ENCODE assay signal across 19 mouse cellular contexts in genomic region chr9:54745740-54746370, GRCm38 (mm10). TPM values are rescaled to one million over a fixed set of nuclear protein-coding genes. Genes with fewer than 3 reads are reported as not detected.
A peak's percentile ranks its signal among the peaks of the same experiment; 100 is the strongest.
DNase-seq lines count a peak whose midpoint lies in the region; ATAC-seq and TF ChIP-seq lines count a peak whose summit lies in the region.
"Had no signal": no experiment of that assay in that cellular context is flagged by ENCODE, and none has a peak within 500 bp of the region (broad histone marks: within the 10 kb centered on the region; RNA-seq: fewer than 3 reads in every experiment).

No protein-coding gene starts in this region.

- no peaks in the 10 kb centered on the region for H3K36me3 ChIP-seq in forebrain, embryonic 10.5 days (replicated peaks)
- no peaks in the 10 kb centered on the region for H3K36me3 ChIP-seq in forebrain, embryonic 16.5 days (ENCODE audit: control insufficient read depth, insufficient read depth)
- H3K36me3 ChIP-seq in neural tube, embryonic 15.5 days, result no peaks in the 10 kb centered on the region
- H3K36me3 ChIP-seq in hindbrain, postnatal 0 days (ENCODE audit: insufficient read depth, low read length), result no peaks in the 10 kb centered on the region
- H3K36me3 ChIP-seq in stomach, embryonic 16.5 days (ENCODE audit: control insufficient read depth, insufficient read depth, low read length), result no peaks in the 10 kb centered on the region
- H3K36me3 ChIP-seq: embryonic facial prominence, embryonic 13.5 days; liver, embryonic 12.5 days had no signal

- H3K4me3 ChIP-seq in forebrain, embryonic 10.5 days, result no peak overlapping the region
- no peak overlapping the region for H3K4me3 ChIP-seq in forebrain, embryonic 16.5 days (replicated peaks; ENCODE audit: low read length)
- H3K4me3 ChIP-seq in neural tube, embryonic 15.5 days (replicated peaks), result no peak overlapping the region
- H3K4me3 ChIP-seq in hindbrain, postnatal 0 days (ENCODE audit: low read length), result no peak overlapping the region
- no peak overlapping the region for H3K4me3 ChIP-seq in stomach, embryonic 16.5 days (replicated peaks; ENCODE audit: low read length)
- H3K4me3 ChIP-seq: embryonic facial prominence, embryonic 13.5 days; layer of hippocampus, adult 2 months; liver, embryonic 12.5 days had no signal

- H3K9ac ChIP-seq in forebrain, embryonic 16.5 days (replicated peaks; ENCODE audit: low read depth, low read length), result no peak overlapping the region
- no peak overlapping the region for H3K9ac ChIP-seq in neural tube, embryonic 15.5 days (replicated peaks)
- no peak overlapping the region for H3K9ac ChIP-seq in hindbrain, postnatal 0 days (replicated peaks; ENCODE audit: low read length)
- H3K9ac ChIP-seq in stomach, embryonic 16.5 days (ENCODE audit: low read length), result no peak overlapping the region
- H3K9ac ChIP-seq: embryonic facial prominence, embryonic 13.5 days; liver, embryonic 12.5 days had no signal

- TF ChIP-seq CTCF in hindbrain, postnatal 0 days (IDR thresholded peaks at IDR 0.05; ENCODE audit: low read depth), result no peak

- 60% methylated on average over 13 of the region's 13 CpGs for WGBS in forebrain, embryonic 10.5 days
- WGBS in forebrain, embryonic 16.5 days, result 53% methylated on average over 13 of the region's 13 CpGs
- 9% methylated on average over 13 of the region's 13 CpGs for WGBS in neural tube, embryonic 15.5 days
- WGBS in hindbrain, postnatal 0 days, result 29% methylated on average over 13 of the region's 13 CpGs
- 37% methylated on average over 13 of the region's 13 CpGs for WGBS in stomach, embryonic 16.5 days

- no peaks in the 10 kb centered on the region for H3K9me3 ChIP-seq in forebrain, embryonic 10.5 days
- no peaks in the 10 kb centered on the region for H3K9me3 ChIP-seq in forebrain, embryonic 16.5 days (ENCODE audit: control insufficient read depth, low read length)
- no peaks in the 10 kb centered on the region for H3K9me3 ChIP-seq in neural tube, embryonic 15.5 days (replicated peaks)
- H3K9me3 ChIP-seq in hindbrain, postnatal 0 days (ENCODE audit: low read length), result no peaks in the 10 kb centered on the region
- H3K9me3 ChIP-seq in stomach, embryonic 16.5 days (replicated peaks; ENCODE audit: control insufficient read depth, low read length), result no peaks in the 10 kb centered on the region
- H3K9me3 ChIP-seq: embryonic facial prominence, embryonic 13.5 days; liver, embryonic 12.5 days had no signal

- intact Hi-C loops in left cerebral cortex, postnatal 14 days (cut with DNase I), result loop anchor here (10.0 kb wide), 1 partner anchor 369 kb away; no protein-coding TSS in a partner anchor

- no peak overlapping the region for H3K4me2 ChIP-seq in forebrain, embryonic 16.5 days (ENCODE audit: low read length)
- H3K4me2 ChIP-seq in neural tube, embryonic 15.5 days, result no peak overlapping the region
- H3K4me2 ChIP-seq in hindbrain, postnatal 0 days (ENCODE audit: low read depth, low read length), result no peak overlapping the region
- no peak overlapping the region for H3K4me2 ChIP-seq in stomach, embryonic 16.5 days (ENCODE audit: low read depth, low read length)
- H3K4me2 ChIP-seq: embryonic facial prominence, embryonic 13.5 days; liver, embryonic 12.5 days had no signal

- no peak; the same call in 1 of the 2 replicates for ATAC-seq in forebrain, embryonic 16.5 days
- no peak for ATAC-seq in neural tube, embryonic 15.5 days (ENCODE audit: low FRiP score)
- peak; percentile 45 for ATAC-seq in hindbrain, postnatal 0 days
- ATAC-seq in stomach, embryonic 16.5 days (ENCODE audit: insufficient read depth, low FRiP score), result peak; percentile 33; the same call in 1 of the 2 replicates
- ATAC-seq: liver, embryonic 12.5 days; Patski had no signal

- DNase-seq in forebrain, embryonic 10.5 days (ENCODE audit: extremely low spot score, low spot score), result no peak
- DNase-seq in neural tube, embryonic 10.5 days (ENCODE audit: extremely low spot score, low spot score), result peak; percentile 81
- DNase-seq in hindbrain, postnatal 0 days (ENCODE audit: low spot score), result no peak
- no peak for DNase-seq in left cerebral cortex, postnatal 14 days (ENCODE audit: low spot score in 2 of 2)
- no peak for DNase-seq in c-Kit-positive CD71-positive TER-119-positive erythroid progenitor cells, embryonic 14.5 days (ENCODE audit: low spot score)
- DNase-seq: cerebellum, adult 9-11 months; heart, postnatal 10 days; kidney, adult 18-20 months had no signal

- H3K27me3 ChIP-seq in forebrain, embryonic 10.5 days (ENCODE audit: poor library complexity, severe bottlenecking), result no peaks in the 10 kb centered on the region
- H3K27me3 ChIP-seq in forebrain, embryonic 16.5 days (replicated peaks; ENCODE audit: control insufficient read depth, insufficient read depth, low read length), result no peaks in the 10 kb centered on the region
- 0 out of 2 replicates have a peak, but pooled peaks cover 6% of the 10 kb centered on the region for H3K27me3 ChIP-seq in neural tube, embryonic 15.5 days (replicated peaks)
- H3K27me3 ChIP-seq in hindbrain, postnatal 0 days (ENCODE audit: insufficient read depth, low read length), result no peaks in the 10 kb centered on the region
- no peaks in the 10 kb centered on the region for H3K27me3 ChIP-seq in stomach, embryonic 16.5 days (ENCODE audit: control insufficient read depth, insufficient read depth, low read length)
- H3K27me3 ChIP-seq: embryonic facial prominence, embryonic 13.5 days; Patski had no signal

- peak overlapping the region; percentile 45; the same call in 1 of the 2 replicates for H3K27ac ChIP-seq in forebrain, embryonic 10.5 days
- H3K27ac ChIP-seq in forebrain, embryonic 16.5 days (ENCODE audit: low read length), result no peak overlapping the region
- H3K27ac ChIP-seq in neural tube, embryonic 15.5 days (replicated peaks), result no peak overlapping the region
- H3K27ac ChIP-seq in hindbrain, postnatal 0 days, result no peak overlapping the region
- no peak overlapping the region for H3K27ac ChIP-seq in stomach, embryonic 16.5 days (ENCODE audit: low read length)
- H3K27ac ChIP-seq: embryonic facial prominence, embryonic 13.5 days; layer of hippocampus, adult 2 months; liver, embryonic 12.5 days had no signal

- H3K4me1 ChIP-seq in forebrain, embryonic 10.5 days, result peaks cover 32% of the 10 kb centered on the region
- no peaks in the 10 kb centered on the region; the same call in 1 of the 2 replicates for H3K4me1 ChIP-seq in forebrain, embryonic 16.5 days (replicated peaks; ENCODE audit: control insufficient read depth, insufficient read depth, low read length)
- H3K4me1 ChIP-seq in neural tube, embryonic 15.5 days, result peaks cover 10% of the 10 kb centered on the region
- H3K4me1 ChIP-seq in hindbrain, postnatal 0 days (ENCODE audit: insufficient read depth, low read length), result no peaks in the 10 kb centered on the region
- no peaks in the 10 kb centered on the region for H3K4me1 ChIP-seq in stomach, embryonic 16.5 days (ENCODE audit: control insufficient read depth, insufficient read depth, low read length)
- H3K4me1 ChIP-seq: liver, embryonic 12.5 days had no signal

RNA-seq across cellular contexts. Expression of gene Wdr61, which starts 11.5 kb away (rescaled TPM):
- polyA plus RNA-seq in forebrain, embryonic 10.5 days (2016; fragmentation: Nextera tagmentation; extraction: Ambion mirVana), result 183 and 188 TPM in 2 replicates
- polyA plus RNA-seq in forebrain, embryonic 16.5 days (2015; fragmentation: Nextera tagmentation; extraction: Ambion mirVana), result 115 and 126 TPM in 2 replicates
- polyA plus RNA-seq in neural tube, embryonic 15.5 days (2015; fragmentation: Nextera tagmentation; extraction: Ambion mirVana), result 79.1 and 91.7 TPM in 2 replicates
- total RNA-seq in hindbrain, postnatal 0 days (2014; rRNA removed), result 35.6 and 37.9 TPM in 2 replicates
- 88.5 and 96.7 TPM in 2 replicates for polyA plus RNA-seq in hindbrain, postnatal 0 days (2015; fragmentation: Nextera tagmentation; extraction: Ambion mirVana)
- polyA plus RNA-seq in stomach, embryonic 16.5 days (2015; fragmentation: Nextera tagmentation; extraction: Ambion mirVana), result 148 and 151 TPM in 2 replicates
- total RNA-seq in left cerebral cortex, postnatal 14 days (2021), result 10 to 100 TPM; 52.9 to 54.3 TPM

RNA-seq across cellular contexts. Expression of gene Crabp1, which starts 18.7 kb away (rescaled TPM):
- 1,057 and 1,193 TPM in 2 replicates for polyA plus RNA-seq in forebrain, embryonic 10.5 days (2016; fragmentation: Nextera tagmentation; extraction: Ambion mirVana)
- 44.7 and 55.4 TPM in 2 replicates for polyA plus RNA-seq in forebrain, embryonic 16.5 days (2015; fragmentation: Nextera tagmentation; extraction: Ambion mirVana)
- polyA plus RNA-seq in neural tube, embryonic 15.5 days (2015; fragmentation: Nextera tagmentation; extraction: Ambion mirVana), result 405 and 485 TPM in 2 replicates
- 86.4 and 140 TPM in 2 replicates for total RNA-seq in hindbrain, postnatal 0 days (2014; rRNA removed)
- 155 and 166 TPM in 2 replicates for polyA plus RNA-seq in hindbrain, postnatal 0 days (2015; fragmentation: Nextera tagmentation; extraction: Ambion mirVana)
- polyA plus RNA-seq in stomach, embryonic 16.5 days (2015; fragmentation: Nextera tagmentation; extraction: Ambion mirVana), result 34.3 and 43.5 TPM in 2 replicates
- total RNA-seq in left cerebral cortex, postnatal 14 days (2021), result 1 to 10 TPM; 2.5 to 3.2 TPM
- total RNA-seq: CH12.LX; heart, adult 8-10 months; heart, postnatal 10 days; megakaryocyte, adult 5-6 weeks; neutrophil, adult 5-6 weeks had no signal
- polyA plus RNA-seq: Patski had no signal

RNA-seq across cellular contexts. Expression of gene Dnaja4, which starts 47.2 kb away (rescaled TPM):
- 3.1 TPM in 2 replicates for polyA plus RNA-seq in forebrain, embryonic 10.5 days (2016; fragmentation: Nextera tagmentation; extraction: Ambion mirVana)
- polyA plus RNA-seq in forebrain, embryonic 16.5 days (2015; fragmentation: Nextera tagmentation; extraction: Ambion mirVana), result 6.5 and 6.9 TPM in 2 replicates
- polyA plus RNA-seq in neural tube, embryonic 15.5 days (2015; fragmentation: Nextera tagmentation; extraction: Ambion mirVana), result 7.5 and 8.0 TPM in 2 replicates
- total RNA-seq in hindbrain, postnatal 0 days (2014; rRNA removed), result 5.5 and 11.3 TPM in 2 replicates
- polyA plus RNA-seq in hindbrain, postnatal 0 days (2015; fragmentation: Nextera tagmentation; extraction: Ambion mirVana), result 6.2 and 6.7 TPM in 2 replicates
- 6.2 and 6.5 TPM in 2 replicates for polyA plus RNA-seq in stomach, embryonic 16.5 days (2015; fragmentation: Nextera tagmentation; extraction: Ambion mirVana)
- total RNA-seq in left cerebral cortex, postnatal 14 days (2021), result 10 to 100 TPM; 23.9 to 24.4 TPM

Comparison
In these comparisons a context has a peak if more than half of its experiments do, and no peak if none do; other contexts are left out.
1. ATAC-seq: peak in hindbrain, postnatal 0 days (single experiment) and stomach, embryonic 16.5 days (single experiment); none in forebrain, embryonic 16.5 days (single experiment) and neural tube, embryonic 15.5 days (single experiment).